Mouse (Mus musculus): ENCODE measurements around the gene Insl5. TPM values are rescaled to one million over a fixed set of nuclear protein-coding genes. Genes with fewer than 3 reads are reported as not detected.

The Insl5 gene
- polyA plus RNA-seq, 1 experiment from 2014 or later = not detected

GRCm38 (mm10) chr4:103005190-103005945, 21.3 kb downstream of the Insl5 start:
- no peaks in the 10 kb centered on the region for H3K27me3 ChIP-seq (ENCODE audit: control insufficient read depth, insufficient read depth, low read length)
- no peak overlapping the region for H3K4me2 ChIP-seq (ENCODE audit: low read depth, low read length, severe bottlenecking)
- no peak for DNase-seq (ENCODE audit: low spot score)
- H3K9ac ChIP-seq (ENCODE audit: low read length) = no peak overlapping the region
- no peak for ATAC-seq (replicated peaks; ENCODE audit: low FRiP score)
- 72% methylated on average over 15 of the region's 15 CpGs for WGBS
- no peaks in the 10 kb centered on the region for H3K9me3 ChIP-seq (ENCODE audit: control insufficient read depth, low read length)
- no peak overlapping the region for H3K27ac ChIP-seq (ENCODE audit: low read depth, low read length)
- no peaks in the 10 kb centered on the region for H3K4me1 ChIP-seq (replicated peaks; ENCODE audit: control insufficient read depth, insufficient read depth, low read length)
- no peak overlapping the region for H3K4me3 ChIP-seq (ENCODE audit: low read depth, low read length)
- no peaks in the 10 kb centered on the region for H3K36me3 ChIP-seq (ENCODE audit: control insufficient read depth, insufficient read depth, low read length)

- ATAC-seq (replicated peaks; ENCODE audit: low FRiP score) = no peak
- 91% methylated on average over 4 of the region's 4 CpGs for WGBS
- H3K4me3 ChIP-seq (ENCODE audit: low read depth, low read length) = no peak overlapping the region
- H3K9me3 ChIP-seq (ENCODE audit: control insufficient read depth, low read length) = no peaks in the 10 kb centered on the region
- no peak overlapping the region for H3K9ac ChIP-seq (ENCODE audit: low read length)
- H3K27me3 ChIP-seq (ENCODE audit: control insufficient read depth, insufficient read depth, low read length) = no peaks in the 10 kb centered on the region
- DNase-seq (ENCODE audit: low spot score) = no peak
- H3K27ac ChIP-seq (ENCODE audit: low read depth, low read length) = no peak overlapping the region
- H3K4me1 ChIP-seq (replicated peaks; ENCODE audit: control insufficient read depth, insufficient read depth, low read length) = no peaks in the 10 kb centered on the region
- no peaks in the 10 kb centered on the region for H3K36me3 ChIP-seq (ENCODE audit: control insufficient read depth, insufficient read depth, low read length)
- no peak overlapping the region for H3K4me2 ChIP-seq (ENCODE audit: low read depth, low read length, severe bottlenecking)
Measured at GRCm38 (mm10) chr4:103004681-103005080, 22.0 kb downstream of the Insl5 start.

DNA sequence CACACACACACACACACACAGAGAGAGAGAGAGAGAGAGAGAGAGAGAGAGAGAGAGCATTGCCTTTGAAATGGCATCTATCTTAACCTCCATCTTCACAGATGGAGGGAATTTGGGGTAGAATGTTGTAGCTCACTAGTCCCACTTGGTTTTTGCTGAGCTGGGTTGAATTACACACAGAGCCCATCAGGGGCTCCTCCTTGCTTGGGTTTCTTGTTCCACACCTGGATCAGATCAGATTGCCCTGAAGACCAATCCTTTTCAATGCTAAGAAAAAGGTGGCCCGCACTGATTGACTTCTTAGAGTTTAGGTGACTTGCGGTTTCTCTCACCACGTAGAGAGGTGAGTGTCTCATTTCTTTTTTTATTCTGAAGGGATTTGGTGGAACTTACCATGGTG, 35.0 kb downstream of the Insl5 start:
- H3K4me2 ChIP-seq (ENCODE audit: low read depth, low read length, severe bottlenecking) = no peak overlapping the region
- H3K27ac ChIP-seq (ENCODE audit: low read depth, low read length) = no peak overlapping the region
- DNase-seq (ENCODE audit: low spot score) (no peak), ATAC-seq (replicated peaks; ENCODE audit: low FRiP score) (no peak)
- H3K4me1 ChIP-seq (replicated peaks; ENCODE audit: control insufficient read depth, insufficient read depth, low read length) = no peaks in the 10 kb centered on the region
- WGBS = 58% methylated on average over 3 of the region's 3 CpGs
- no peaks in the 10 kb centered on the region for H3K36me3 ChIP-seq (ENCODE audit: control insufficient read depth, insufficient read depth, low read length)
- no peak overlapping the region for H3K9ac ChIP-seq (ENCODE audit: low read length)
- no peak overlapping the region for H3K4me3 ChIP-seq (ENCODE audit: low read depth, low read length)
- no peaks in the 10 kb centered on the region for H3K9me3 ChIP-seq (ENCODE audit: control insufficient read depth, low read length)
- no peaks in the 10 kb centered on the region for H3K27me3 ChIP-seq (ENCODE audit: control insufficient read depth, insufficient read depth, low read length)

- WGBS = 86% methylated on average over 11 of the region's 11 CpGs
- Histone ChIP-seq H3K4me3 (ENCODE audit: low read depth, low read length) (no peak overlapping the region), H3K27ac (ENCODE audit: low read depth, low read length) (no peak overlapping the region), H3K27me3 (ENCODE audit: control insufficient read depth, insufficient read depth, low read length) (no peaks in the 10 kb centered on the region), H3K9ac (ENCODE audit: low read length) (no peak overlapping the region), H3K4me1 (replicated peaks; ENCODE audit: control insufficient read depth, insufficient read depth, low read length) (no peaks in the 10 kb centered on the region), H3K36me3 (ENCODE audit: control insufficient read depth, insufficient read depth, low read length) (no peaks in the 10 kb centered on the region), H3K9me3 (ENCODE audit: control insufficient read depth, low read length) (no peaks in the 10 kb centered on the region), H3K4me2 (ENCODE audit: low read depth, low read length, severe bottlenecking) (no peak overlapping the region)
- DNase-seq (ENCODE audit: low spot score) (no peak), ATAC-seq (replicated peaks; ENCODE audit: low FRiP score) (no peak)
Measured at GRCm38 (mm10) chr4:102990595-102991340, 35.9 kb downstream of the Insl5 start.

GRCm38 (mm10) chr4:102990016-102990415, 36.6 kb downstream of the Insl5 start:
- H3K4me3 ChIP-seq (ENCODE audit: low read depth, low read length) = no peak overlapping the region
- DNase-seq (ENCODE audit: low spot score) (no peak), ATAC-seq (replicated peaks; ENCODE audit: low FRiP score) (no peak)
- 81% methylated on average over 4 of the region's 4 CpGs for WGBS
- H3K36me3 ChIP-seq (ENCODE audit: control insufficient read depth, insufficient read depth, low read length) = no peaks in the 10 kb centered on the region
- no peak overlapping the region for H3K4me2 ChIP-seq (ENCODE audit: low read depth, low read length, severe bottlenecking)
- no peaks in the 10 kb centered on the region for H3K27me3 ChIP-seq (ENCODE audit: control insufficient read depth, insufficient read depth, low read length)
- no peaks in the 10 kb centered on the region for H3K9me3 ChIP-seq (ENCODE audit: control insufficient read depth, low read length)
- H3K9ac ChIP-seq (ENCODE audit: low read length) = no peak overlapping the region
- no peaks in the 10 kb centered on the region for H3K4me1 ChIP-seq (replicated peaks; ENCODE audit: control insufficient read depth, insufficient read depth, low read length)
- no peak overlapping the region for H3K27ac ChIP-seq (ENCODE audit: low read depth, low read length)

DNA sequence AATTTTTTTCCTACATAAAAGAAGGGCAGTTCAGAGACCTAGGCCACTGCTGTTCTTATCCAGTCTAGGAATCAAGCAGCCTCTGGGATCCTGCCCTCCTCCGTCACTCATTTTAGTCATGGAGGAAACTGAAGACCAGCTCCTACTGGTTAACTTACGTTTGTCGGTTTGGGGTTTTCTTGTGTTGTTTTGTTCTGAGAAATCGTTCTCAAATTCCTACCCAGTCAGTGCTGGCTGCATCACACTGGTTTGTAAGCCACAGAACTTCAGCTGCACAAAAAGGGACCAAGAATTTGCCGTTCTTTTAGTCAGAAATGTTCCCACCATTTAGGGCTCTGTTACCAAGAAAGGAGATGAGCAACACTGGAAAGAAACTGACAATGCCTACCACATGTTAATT, 37.3 kb downstream of the Insl5 start:
- DNase-seq (ENCODE audit: low spot score) (no peak), ATAC-seq (replicated peaks; ENCODE audit: low FRiP score) (no peak)
- Histone ChIP-seq H3K9me3 (ENCODE audit: control insufficient read depth, low read length) (no peaks in the 10 kb centered on the region), H3K4me3 (ENCODE audit: low read depth, low read length) (no peak overlapping the region), H3K9ac (ENCODE audit: low read length) (no peak overlapping the region), H3K27ac (ENCODE audit: low read depth, low read length) (no peak overlapping the region), H3K4me2 (ENCODE audit: low read depth, low read length, severe bottlenecking) (no peak overlapping the region), H3K27me3 (ENCODE audit: control insufficient read depth, insufficient read depth, low read length) (no peaks in the 10 kb centered on the region), H3K36me3 (ENCODE audit: control insufficient read depth, insufficient read depth, low read length) (no peaks in the 10 kb centered on the region), H3K4me1 (replicated peaks; ENCODE audit: control insufficient read depth, insufficient read depth, low read length) (no peaks in the 10 kb centered on the region)
- 82% methylated on average over 5 of the region's 5 CpGs for WGBS

DNA sequence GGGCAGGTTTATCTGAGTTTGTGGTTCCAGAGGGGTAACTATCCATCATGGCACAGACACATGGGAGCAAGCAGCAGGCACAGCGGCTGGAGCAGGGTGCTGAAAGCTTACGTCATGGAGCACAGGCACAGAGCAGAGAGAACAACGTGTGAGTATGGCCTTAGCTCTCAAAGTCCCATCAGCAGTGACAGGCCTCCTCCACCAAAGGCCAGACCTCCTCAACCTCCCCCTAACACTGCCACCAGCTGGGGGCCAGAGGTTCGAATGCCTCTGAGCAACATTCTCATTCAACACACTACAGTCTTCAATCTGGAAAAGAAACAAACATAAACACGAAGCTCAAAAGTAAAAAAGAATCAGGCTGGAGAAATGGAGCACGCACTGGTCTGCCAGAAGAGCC, 38.1 kb downstream of the Insl5 start:
- H3K9me3 ChIP-seq (ENCODE audit: control insufficient read depth, low read length) = no peaks in the 10 kb centered on the region
- no peak overlapping the region for H3K9ac ChIP-seq (ENCODE audit: low read length)
- no peak overlapping the region for H3K4me2 ChIP-seq (ENCODE audit: low read depth, low read length, severe bottlenecking)
- no peak overlapping the region for H3K27ac ChIP-seq (ENCODE audit: low read depth, low read length)
- DNase-seq (ENCODE audit: low spot score) (no peak), ATAC-seq (replicated peaks; ENCODE audit: low FRiP score) (no peak)
- no peak overlapping the region for H3K4me3 ChIP-seq (ENCODE audit: low read depth, low read length)
- H3K36me3 ChIP-seq (ENCODE audit: control insufficient read depth, insufficient read depth, low read length) = no peaks in the 10 kb centered on the region
- H3K4me1 ChIP-seq (replicated peaks; ENCODE audit: control insufficient read depth, insufficient read depth, low read length) = no peaks in the 10 kb centered on the region
- WGBS = 74% methylated on average over 6 of the region's 6 CpGs
- no peaks in the 10 kb centered on the region for H3K27me3 ChIP-seq (ENCODE audit: control insufficient read depth, insufficient read depth, low read length)

DNA sequence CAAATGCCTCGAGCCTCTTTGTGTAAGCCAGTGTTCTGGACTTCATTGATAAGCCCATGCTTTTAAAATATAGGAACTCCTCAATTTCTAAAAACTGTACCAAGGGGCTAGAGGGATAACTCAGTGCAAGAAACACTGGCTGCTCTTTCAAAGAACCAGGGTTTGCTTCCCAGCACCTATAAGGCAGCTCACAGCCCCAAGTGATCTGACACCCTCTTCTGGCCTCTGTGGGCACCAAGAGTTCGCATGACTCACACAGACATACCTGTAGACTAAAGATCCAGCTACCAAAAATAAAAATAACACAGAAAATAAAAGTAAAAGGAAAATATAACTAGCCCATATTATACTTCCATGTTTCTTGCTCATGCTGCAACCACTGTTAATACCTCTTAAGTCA, 38.9 kb downstream of the Insl5 start:
- Histone ChIP-seq H3K4me1 (replicated peaks; ENCODE audit: control insufficient read depth, insufficient read depth, low read length) (no peaks in the 10 kb centered on the region), H3K4me2 (ENCODE audit: low read depth, low read length, severe bottlenecking) (no peak overlapping the region), H3K4me3 (ENCODE audit: low read depth, low read length) (no peak overlapping the region), H3K36me3 (ENCODE audit: control insufficient read depth, insufficient read depth, low read length) (no peaks in the 10 kb centered on the region), H3K9me3 (ENCODE audit: control insufficient read depth, low read length) (no peaks in the 10 kb centered on the region), H3K9ac (ENCODE audit: low read length) (no peak overlapping the region), H3K27me3 (ENCODE audit: control insufficient read depth, insufficient read depth, low read length) (no peaks in the 10 kb centered on the region), H3K27ac (ENCODE audit: low read depth, low read length) (no peak overlapping the region; the same call in 1 of the 2 replicates)
- WGBS = 72% methylated on average over 2 of the region's 2 CpGs
- ATAC-seq (replicated peaks; ENCODE audit: low FRiP score) (no peak), DNase-seq (ENCODE audit: low spot score) (no peak)
